Mouse (Mus musculus): ENCODE results near the gene Asb11. TPM values are rescaled to one million over a fixed set of nuclear protein-coding genes. Genes with fewer than 3 reads are reported as not detected.

Gene Asb11
- polyA plus RNA-seq, 1 experiment from 2014 or later: not detected

GRCm38 (mm10) chrX:164424821-164425220, 12.0 kb upstream of the Asb11 start:
- ATAC-seq (replicated peaks): no peak
- H3K9me3 ChIP-seq: no peaks in the 10 kb centered on the region
- WGBS: 89% methylated on average over 1 of the region's 1 CpGs
- H3K4me2 ChIP-seq: no peak overlapping the region
- no peaks in the 10 kb centered on the region for H3K36me3 ChIP-seq (replicated peaks)
- H3K4me1 ChIP-seq: peaks cover 5% of the 10 kb centered on the region
- no peak overlapping the region for H3K4me3 ChIP-seq
- H3K27me3 ChIP-seq (replicated peaks): 0 out of 2 replicates have a peak, but pooled peaks cover 3% of the 10 kb centered on the region
- H3K27ac ChIP-seq: no peak overlapping the region
- H3K9ac ChIP-seq: no peak overlapping the region

GRCm38 (mm10) chrX:164427295-164427694, 9.5 kb upstream of the Asb11 start:
- 93% methylated on average over 4 of the region's 4 CpGs for WGBS
- no peak overlapping the region for H3K27ac ChIP-seq
- no peaks in the 10 kb centered on the region for H3K36me3 ChIP-seq (replicated peaks)
- H3K9me3 ChIP-seq: no peaks in the 10 kb centered on the region
- no peak for ATAC-seq (replicated peaks)
- no peaks in the 10 kb centered on the region for H3K27me3 ChIP-seq (replicated peaks)
- no peak overlapping the region for H3K4me3 ChIP-seq
- H3K4me1 ChIP-seq: no peaks in the 10 kb centered on the region
- H3K4me2 ChIP-seq: no peak overlapping the region
- no peak overlapping the region for H3K9ac ChIP-seq

- no peaks in the 10 kb centered on the region for H3K36me3 ChIP-seq (replicated peaks)
Observed at GRCm38 (mm10) chrX:164428224-164428623, 8.6 kb upstream of the Asb11 start.

GRCm38 (mm10) chrX:164430621-164431020, 6.2 kb upstream of the Asb11 start:
- WGBS: 88% methylated on average over 6 of the region's 6 CpGs
- H3K27ac ChIP-seq: no peak overlapping the region
- H3K4me3 ChIP-seq: no peak overlapping the region
- no peaks in the 10 kb centered on the region for H3K36me3 ChIP-seq (replicated peaks)
- no peak overlapping the region for H3K4me2 ChIP-seq
- no peak for ATAC-seq (replicated peaks)
- no peak overlapping the region for H3K9ac ChIP-seq
- H3K9me3 ChIP-seq: no peaks in the 10 kb centered on the region
- no peaks in the 10 kb centered on the region for H3K4me1 ChIP-seq
- no peaks in the 10 kb centered on the region; the same call in 1 of the 2 replicates for H3K27me3 ChIP-seq (replicated peaks)

More at GRCm38 (mm10) chrX:164428224-164428623, 8.6 kb upstream of the Asb11 start:
- Histone ChIP-seq H3K4me1 (no peaks in the 10 kb centered on the region), H3K4me2 (no peak overlapping the region), H3K4me3 (no peak overlapping the region), H3K27ac (no peak overlapping the region), H3K9me3 (no peaks in the 10 kb centered on the region), H3K9ac (no peak overlapping the region), H3K27me3 (replicated peaks) (no peaks in the 10 kb centered on the region)
- no peak for ATAC-seq (replicated peaks)
- WGBS: 84% methylated on average over 2 of the region's 2 CpGs

GRCm38 (mm10) chrX:164431133-164431532, 5.7 kb upstream of the Asb11 start:
- no peaks in the 10 kb centered on the region for H3K4me1 ChIP-seq
- no peak overlapping the region for H3K27ac ChIP-seq
- H3K4me3 ChIP-seq: no peak overlapping the region
- no peaks in the 10 kb centered on the region; the same call in 1 of the 2 replicates for H3K27me3 ChIP-seq (replicated peaks)
- H3K9ac ChIP-seq: no peak overlapping the region
- H3K4me2 ChIP-seq: no peak overlapping the region
- H3K36me3 ChIP-seq (replicated peaks): no peaks in the 10 kb centered on the region
- H3K9me3 ChIP-seq: no peaks in the 10 kb centered on the region
- WGBS: 96% methylated on average over 2 of the region's 2 CpGs
- no peak for ATAC-seq (replicated peaks)

GRCm38 (mm10) chrX:164431541-164431940, 5.3 kb upstream of the Asb11 start:
- Histone ChIP-seq H3K27ac (no peak overlapping the region), H3K4me1 (no peaks in the 10 kb centered on the region), H3K36me3 (replicated peaks) (no peaks in the 10 kb centered on the region), H3K9ac (no peak overlapping the region), H3K9me3 (no peaks in the 10 kb centered on the region), H3K27me3 (replicated peaks) (no peaks in the 10 kb centered on the region; the same call in 1 of the 2 replicates), H3K4me3 (no peak overlapping the region), H3K4me2 (no peak overlapping the region)
- WGBS: 88% methylated on average over 6 of the region's 6 CpGs
- ATAC-seq (replicated peaks): no peak

GRCm38 (mm10) chrX:164432682-164433081, 4.1 kb upstream of the Asb11 start:
- ATAC-seq (replicated peaks): no peak
- no peaks in the 10 kb centered on the region for H3K4me1 ChIP-seq
- H3K27ac ChIP-seq: no peak overlapping the region
- H3K27me3 ChIP-seq (replicated peaks): no peaks in the 10 kb centered on the region; the same call in 1 of the 2 replicates
- H3K36me3 ChIP-seq (replicated peaks): no peaks in the 10 kb centered on the region
- H3K9ac ChIP-seq: no peak overlapping the region
- H3K4me2 ChIP-seq: no peak overlapping the region
- WGBS: 94% methylated on average over 9 of the region's 9 CpGs
- H3K9me3 ChIP-seq: no peaks in the 10 kb centered on the region
- no peak overlapping the region for H3K4me3 ChIP-seq

- no peak overlapping the region for H3K27ac ChIP-seq
- WGBS: 89% methylated on average over 7 of the region's 7 CpGs
- H3K27me3 ChIP-seq (replicated peaks): no peaks in the 10 kb centered on the region; the same call in 1 of the 2 replicates
- H3K4me3 ChIP-seq: no peak overlapping the region
- H3K4me1 ChIP-seq: no peaks in the 10 kb centered on the region
- no peak for ATAC-seq (replicated peaks)
- no peak overlapping the region for H3K9ac ChIP-seq
- H3K4me2 ChIP-seq: no peak overlapping the region
- no peaks in the 10 kb centered on the region for H3K9me3 ChIP-seq
- no peaks in the 10 kb centered on the region for H3K36me3 ChIP-seq (replicated peaks)
Observed at GRCm38 (mm10) chrX:164439462-164439861, 2.7 kb downstream of the Asb11 start.

- no peak overlapping the region for H3K27ac ChIP-seq
Observed at GRCm38 (mm10) chrX:164440140-164440539, 3.3 kb downstream of the Asb11 start.

GRCm38 (mm10) chrX:164440703-164441102, 3.9 kb downstream of the Asb11 start:
- Histone ChIP-seq H3K9me3 (no peaks in the 10 kb centered on the region), H3K4me1 (no peaks in the 10 kb centered on the region), H3K36me3 (replicated peaks) (no peaks in the 10 kb centered on the region), H3K27me3 (replicated peaks) (no peaks in the 10 kb centered on the region; the same call in 1 of the 2 replicates), H3K9ac (no peak overlapping the region), H3K27ac (no peak overlapping the region), H3K4me2 (no peak overlapping the region), H3K4me3 (no peak overlapping the region)
- 85% methylated on average over 3 of the region's 3 CpGs for WGBS
- ATAC-seq (replicated peaks): no peak

More at GRCm38 (mm10) chrX:164440140-164440539, 3.3 kb downstream of the Asb11 start:
- Histone ChIP-seq H3K36me3 (replicated peaks) (no peaks in the 10 kb centered on the region), H3K4me1 (no peaks in the 10 kb centered on the region), H3K9ac (no peak overlapping the region), H3K4me2 (no peak overlapping the region), H3K9me3 (no peaks in the 10 kb centered on the region), H3K27me3 (replicated peaks) (no peaks in the 10 kb centered on the region; the same call in 1 of the 2 replicates), H3K4me3 (no peak overlapping the region)
- ATAC-seq (replicated peaks): no peak
- WGBS: 69% methylated on average over 2 of the region's 2 CpGs

GRCm38 (mm10) chrX:164441306-164441705, 4.5 kb downstream of the Asb11 start:
- WGBS: 78% methylated on average over 3 of the region's 3 CpGs
- Histone ChIP-seq H3K27ac (no peak overlapping the region), H3K4me2 (no peak overlapping the region), H3K9ac (no peak overlapping the region), H3K4me1 (no peaks in the 10 kb centered on the region), H3K27me3 (replicated peaks) (no peaks in the 10 kb centered on the region; the same call in 1 of the 2 replicates), H3K4me3 (no peak overlapping the region), H3K9me3 (no peaks in the 10 kb centered on the region), H3K36me3 (replicated peaks) (no peaks in the 10 kb centered on the region)
- ATAC-seq (replicated peaks): no peak

GRCm38 (mm10) chrX:164445601-164446000, 8.8 kb downstream of the Asb11 start:
- ATAC-seq (replicated peaks): no peak
- no peak overlapping the region for H3K9ac ChIP-seq
- no peaks in the 10 kb centered on the region for H3K9me3 ChIP-seq
- no peak overlapping the region for H3K4me3 ChIP-seq
- no peak overlapping the region for H3K27ac ChIP-seq
- H3K27me3 ChIP-seq (replicated peaks): no peaks in the 10 kb centered on the region
- no peaks in the 10 kb centered on the region for H3K4me1 ChIP-seq
- no peak overlapping the region for H3K4me2 ChIP-seq
- WGBS: 85% methylated on average over 12 of the region's 12 CpGs
- H3K36me3 ChIP-seq (replicated peaks): no peaks in the 10 kb centered on the region

- Histone ChIP-seq H3K4me1 (no peaks in the 10 kb centered on the region), H3K9ac (no peak overlapping the region), H3K27ac (no peak overlapping the region), H3K4me3 (no peak overlapping the region), H3K27me3 (replicated peaks) (no peaks in the 10 kb centered on the region), H3K36me3 (replicated peaks) (no peaks in the 10 kb centered on the region), H3K4me2 (no peak overlapping the region), H3K9me3 (no peaks in the 10 kb centered on the region)
- WGBS: 84% methylated on average over 10 of the region's 10 CpGs
- no peak for ATAC-seq (replicated peaks)
Observed at GRCm38 (mm10) chrX:164446106-164446551, 9.3 kb downstream of the Asb11 start.

Data from midbrain, embryonic 15.5 days (tissue).